Mouse (Mus musculus) MN1 (cell line): Measurements from ENCODE around the gene Adamts2.
A peak's percentile ranks its signal among the peaks of the same experiment; 100 is the strongest.

Experiments used
- DNase-seq: peaks from one replicate; pipeline ENCODE4 v3.0.0-alpha.2; 2016; ENCODE audit warnings: low spot score

The Adamts2 gene

GRCm38 (mm10) chr11:50601641-50602355 is at the start of gene Adamts2:
Gene Adamts2 (plus strand): TSS chr11:50602084.
- no peak for DNase-seq

DNA sequence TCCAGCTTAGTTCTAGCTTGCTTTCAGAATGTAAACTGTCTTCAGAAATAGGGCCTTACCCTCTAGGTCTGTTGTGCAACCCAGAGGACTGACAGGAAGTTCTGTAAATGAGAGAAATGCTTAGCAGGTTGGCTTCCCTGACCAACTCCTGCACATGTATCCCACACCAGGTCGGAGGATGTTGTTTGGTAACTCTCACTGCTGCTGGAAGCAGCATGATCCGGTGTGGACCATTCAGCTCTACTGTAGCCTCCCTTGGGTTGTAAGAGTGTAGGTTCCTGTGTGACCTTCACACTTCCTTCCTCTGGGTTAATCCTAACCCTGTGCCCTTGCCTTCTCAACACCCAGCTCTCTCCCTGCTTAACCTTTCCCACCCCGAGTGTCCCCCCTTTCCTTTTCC is 44.8 kb upstream of the Adamts2 start:
- no peak for DNase-seq

GRCm38 (mm10) chr11:50559108-50559507 is 42.8 kb upstream of the Adamts2 start:
- DNase-seq, result no peak

- DNase-seq, result no peak
These were observed 36.2 kb upstream of the Adamts2 start for GRCm38 (mm10) chr11:50565466-50566211.

DNA sequence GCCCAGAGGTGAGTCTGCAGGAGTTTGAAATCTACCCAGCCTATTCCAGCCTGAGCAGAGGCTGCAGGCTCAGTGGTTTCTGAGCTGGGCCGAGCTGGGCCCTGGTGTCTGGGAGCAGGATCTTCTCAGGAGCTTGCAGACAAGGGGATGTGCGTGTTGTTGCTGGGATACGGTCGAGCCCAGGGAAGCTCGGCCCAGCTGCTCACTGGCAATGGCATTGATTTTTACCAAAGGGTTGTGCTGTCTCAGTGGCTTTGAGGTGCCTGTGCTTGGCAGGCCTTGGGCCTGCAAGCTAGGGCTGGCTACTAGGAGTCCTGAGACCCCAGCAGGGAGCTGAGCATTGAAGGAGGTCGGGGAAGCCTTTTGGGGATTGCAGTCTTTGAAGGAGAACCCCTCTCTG is 30.4 kb upstream of the Adamts2 start:
- DNase-seq, result no peak

- DNase-seq, result no peak
These were observed 25.4 kb upstream of the Adamts2 start for GRCm38 (mm10) chr11:50576521-50576920.

- DNase-seq, result no peak
These were observed 14.9 kb upstream of the Adamts2 start for GRCm38 (mm10) chr11:50587026-50587425.

GRCm38 (mm10) chr11:50587787-50588186 is 14.1 kb upstream of the Adamts2 start:
- DNase-seq, result peak; percentile 8

GRCm38 (mm10) chr11:50589060-50589459 is 12.8 kb upstream of the Adamts2 start:
- DNase-seq, result no peak

DNA sequence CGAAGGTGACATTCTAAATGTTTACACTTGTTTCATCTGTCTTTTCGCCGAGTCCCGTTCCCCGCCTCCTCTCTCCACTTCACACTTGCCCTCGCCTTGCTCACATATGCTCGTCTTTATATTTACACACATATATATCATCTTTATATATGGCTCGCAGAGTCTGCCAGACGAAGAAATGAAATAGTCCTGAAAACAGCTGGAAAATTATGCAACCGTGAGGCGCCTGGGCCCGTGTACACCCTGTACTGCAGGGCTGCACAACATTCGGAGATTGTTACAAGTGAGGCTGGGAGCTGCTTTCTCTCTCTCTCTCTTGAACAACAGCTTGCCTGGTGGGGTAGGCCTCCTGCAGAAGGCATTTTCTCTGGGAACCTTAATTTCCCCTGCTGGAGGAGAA is 10.8 kb upstream of the Adamts2 start:
- no peak for DNase-seq

DNA sequence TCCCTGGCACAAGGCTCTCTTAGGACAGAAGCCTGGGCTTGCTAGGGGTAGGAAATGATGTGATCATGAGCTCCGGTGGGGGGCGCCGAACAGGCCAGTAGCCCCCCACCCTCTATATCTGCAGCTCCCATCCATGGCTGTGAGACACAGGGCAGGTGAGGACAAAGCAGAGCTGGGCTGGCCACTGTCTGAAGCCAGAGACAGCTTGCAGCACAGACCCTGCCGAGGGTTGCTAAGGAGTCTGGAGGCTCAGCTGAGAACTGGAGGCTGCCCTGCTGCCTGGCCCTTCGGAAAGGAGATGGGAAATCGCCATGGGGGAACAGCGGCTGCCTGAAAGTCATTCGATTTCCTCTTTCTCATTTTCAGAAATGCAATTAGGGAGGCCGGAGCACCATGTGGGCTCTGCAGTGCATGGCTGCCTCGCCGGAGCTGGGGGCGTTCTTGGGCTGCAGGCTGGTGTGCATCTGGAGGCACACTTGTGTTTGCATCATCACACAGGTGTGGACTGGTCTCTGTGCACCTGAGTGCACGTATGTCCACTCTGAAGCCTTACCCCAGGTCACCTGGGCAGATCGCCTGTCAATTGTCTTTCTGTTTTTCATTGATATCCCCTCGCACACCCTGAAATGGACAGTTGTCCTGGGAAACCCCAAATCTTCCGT is 8.9 kb upstream of the Adamts2 start:
- no peak for DNase-seq

DNA sequence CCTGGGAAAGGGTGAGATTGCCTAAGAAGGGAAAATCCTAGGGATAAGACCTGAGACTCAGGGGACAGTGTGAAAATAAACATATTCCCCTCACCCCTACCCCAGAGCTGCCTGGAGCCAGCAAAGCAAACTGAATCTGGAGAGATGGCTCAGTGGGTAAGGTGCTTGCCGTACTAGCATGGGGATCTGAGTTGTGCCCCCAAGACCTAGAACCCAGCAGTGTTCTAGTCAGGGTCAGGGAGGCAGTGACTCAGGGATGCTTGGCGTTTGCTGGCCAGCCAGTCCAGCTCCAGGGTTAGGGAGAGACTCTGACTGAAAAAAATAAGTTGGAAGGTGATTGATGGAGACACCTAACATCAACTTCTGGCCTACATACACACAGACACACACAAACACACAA is 5.3 kb upstream of the Adamts2 start:
- no peak for DNase-seq

GRCm38 (mm10) chr11:50599156-50599555 is 2.7 kb upstream of the Adamts2 start:
- no peak for DNase-seq

- no peak for DNase-seq
These were observed 635 bp downstream of the Adamts2 start for GRCm38 (mm10) chr11:50602356-50603081.

GRCm38 (mm10) chr11:50603082-50603910 is 1.4 kb downstream of the Adamts2 start:
- no peak for DNase-seq

- DNase-seq, result no peak
These were observed 2.5 kb downstream of the Adamts2 start for GRCm38 (mm10) chr11:50604371-50604770.

DNA sequence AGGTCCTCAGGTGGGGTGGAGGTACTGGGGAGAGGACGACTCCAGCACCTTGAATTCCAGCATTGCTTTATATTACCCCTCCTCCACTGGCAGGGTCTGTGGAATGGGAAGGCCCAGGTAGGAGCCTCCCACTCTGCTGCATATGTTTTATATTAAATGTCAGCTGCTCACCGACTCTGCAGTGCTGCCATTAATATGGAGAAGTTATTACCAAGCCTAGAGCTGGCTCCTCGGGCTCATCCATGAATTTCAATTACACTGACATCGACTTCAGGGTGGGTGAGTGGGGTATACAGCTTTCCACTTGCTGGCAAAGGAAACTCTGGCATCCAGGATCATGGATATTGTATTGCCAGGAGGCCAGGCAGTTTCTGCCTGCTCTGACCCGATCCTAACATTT is 9.3 kb downstream of the Adamts2 start:
- DNase-seq, result no peak

- DNase-seq, result no peak
These were observed 15.2 kb downstream of the Adamts2 start for GRCm38 (mm10) chr11:50617015-50617543.

GRCm38 (mm10) chr11:50620926-50621325 is 19.0 kb downstream of the Adamts2 start:
- no peak for DNase-seq

DNA sequence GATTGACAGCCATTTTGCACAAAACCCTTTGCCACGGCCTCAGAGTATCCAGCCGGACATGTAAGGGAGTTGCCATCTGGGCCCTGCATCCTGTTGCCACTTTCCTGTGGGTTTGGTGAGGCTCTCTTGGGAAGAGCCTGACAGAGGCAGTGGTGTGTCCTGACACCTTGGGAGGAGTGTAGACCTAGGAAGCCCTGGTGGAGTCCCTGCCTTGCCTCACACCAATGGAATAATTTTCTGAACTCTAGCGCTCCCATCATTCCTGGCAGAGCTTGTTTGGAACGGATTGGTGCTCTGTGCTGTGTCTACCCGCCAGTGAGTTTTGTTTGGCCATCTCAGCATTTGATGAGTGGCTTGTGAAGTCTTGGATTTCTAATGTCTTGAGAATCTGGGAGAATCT is 19.5 kb downstream of the Adamts2 start:
- DNase-seq, result no peak

- no peak for DNase-seq
These were observed 20.4 kb downstream of the Adamts2 start for GRCm38 (mm10) chr11:50622238-50622726.
